Mouse (Mus musculus) monocyte, adult 5-6 weeks (primary cell): ENCODE measurements around the gene Csf3. TPM values are rescaled to one million over a fixed set of nuclear protein-coding genes. Genes with fewer than 3 reads are reported as not detected.
"Not testable (repeated sequence)": the region's sequence is repeated elsewhere in the genome, so short reads cannot be mapped to it uniquely, and the experiment has no call there.

Experiments used
- ATAC-seq: fragments of 153-309, 156-312 bp; replicated peaks from 2 replicates; pipeline ENCODE4 v1.8.0; 2017; ENCODE audit warnings: mild to moderate bottlenecking; ENCODE audit not compliant: low TSS enrichment, insufficient number of reproducible peaks, severe bottlenecking, poor library complexity, low FRiP score
- total RNA-seq: library from RNA; stranded (forward); fragments of 200-1000, 200-491, 200-594 nt; gene quantifications from 3 replicates; pipeline ENCODE4 v1.2.3, GENCODE M21; 2017

Csf3 gene
- total RNA-seq, 1 experiment from 2014 or later, result not detected

DNA sequence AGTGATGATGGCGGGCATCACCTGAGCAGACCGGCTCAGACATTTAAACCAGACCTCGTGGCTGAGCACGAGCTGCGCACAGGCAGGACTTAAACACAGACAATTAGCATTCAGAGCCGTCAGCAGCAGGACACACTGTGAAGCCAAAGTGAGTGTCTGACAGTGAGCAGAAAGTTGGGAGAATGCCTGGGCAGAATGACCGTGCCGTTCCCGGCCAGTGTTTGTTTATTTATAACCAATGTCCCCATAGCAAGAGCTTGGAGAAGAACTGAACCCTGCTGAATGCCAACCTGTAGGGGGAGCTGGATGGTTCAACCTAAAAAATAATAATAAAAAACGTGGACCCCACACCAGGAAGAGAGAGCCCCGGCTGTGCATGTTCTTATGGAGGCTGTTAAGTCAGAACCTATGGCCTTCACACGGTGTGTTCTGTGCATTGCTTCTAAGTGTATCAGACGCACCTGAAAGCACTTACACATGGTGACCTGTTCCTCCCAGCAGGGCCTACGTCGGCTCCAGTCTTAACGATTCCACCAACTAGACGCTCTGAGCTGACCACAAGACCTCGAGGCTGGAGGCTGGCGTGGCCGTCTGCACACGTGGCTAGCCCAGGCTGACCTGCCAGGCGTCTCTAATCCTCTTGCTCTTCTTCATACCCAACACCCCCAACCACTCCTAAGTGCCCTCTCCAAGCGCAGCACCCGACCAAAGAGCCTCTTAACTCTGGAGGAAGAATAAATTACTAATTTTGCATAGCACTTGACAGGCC lies 20.6 kb downstream of the Csf3 start:
- ATAC-seq, result no peak

DNA sequence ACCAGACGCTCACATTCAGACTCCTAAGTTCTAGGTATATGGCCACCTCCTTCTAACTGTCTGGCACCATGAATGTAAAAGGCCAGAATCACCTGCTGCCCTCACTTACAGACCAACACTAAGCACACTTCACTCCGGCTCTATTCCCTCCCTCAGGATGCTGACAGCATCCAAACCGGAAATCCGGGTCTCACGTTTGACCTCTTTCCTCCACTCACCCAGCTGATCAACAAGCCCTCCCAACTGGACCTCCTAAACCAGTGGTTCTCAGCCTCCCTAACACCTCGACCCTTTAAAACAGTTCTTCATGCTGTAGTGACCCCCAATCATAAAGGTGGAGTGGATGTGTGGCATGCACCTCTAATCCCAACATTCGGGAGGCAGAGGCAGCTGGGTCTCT lies 22.0 kb downstream of the Csf3 start:
- no peak for ATAC-seq

DNA sequence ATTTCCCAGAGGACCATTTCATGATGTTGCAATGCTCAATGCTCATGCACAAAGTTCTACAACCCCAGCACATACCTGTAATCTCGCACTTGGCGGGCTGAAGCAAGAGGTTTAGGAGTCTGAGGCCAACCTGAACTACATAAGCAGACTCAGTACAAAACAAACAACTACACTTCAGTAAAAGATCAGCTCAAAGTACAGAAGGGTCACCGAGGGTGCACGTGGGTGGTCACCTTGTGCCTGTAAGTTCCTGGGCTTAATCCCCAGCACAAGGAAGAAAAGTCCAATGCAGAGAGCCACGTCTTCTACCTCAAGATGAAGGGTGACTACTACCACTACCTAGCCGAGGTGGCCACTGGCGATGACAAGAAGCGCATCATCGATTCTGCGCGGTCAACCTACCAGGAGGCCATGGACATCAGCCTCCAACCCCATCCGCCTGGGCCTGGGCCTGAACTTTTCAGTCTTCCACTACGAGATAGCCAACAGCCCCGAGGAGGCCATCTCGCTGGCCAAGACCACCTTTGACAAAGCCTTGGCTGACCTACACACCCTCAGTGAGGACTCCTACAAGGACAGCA lies 25.0 kb downstream of the Csf3 start:
- ATAC-seq, result no peak

DNA sequence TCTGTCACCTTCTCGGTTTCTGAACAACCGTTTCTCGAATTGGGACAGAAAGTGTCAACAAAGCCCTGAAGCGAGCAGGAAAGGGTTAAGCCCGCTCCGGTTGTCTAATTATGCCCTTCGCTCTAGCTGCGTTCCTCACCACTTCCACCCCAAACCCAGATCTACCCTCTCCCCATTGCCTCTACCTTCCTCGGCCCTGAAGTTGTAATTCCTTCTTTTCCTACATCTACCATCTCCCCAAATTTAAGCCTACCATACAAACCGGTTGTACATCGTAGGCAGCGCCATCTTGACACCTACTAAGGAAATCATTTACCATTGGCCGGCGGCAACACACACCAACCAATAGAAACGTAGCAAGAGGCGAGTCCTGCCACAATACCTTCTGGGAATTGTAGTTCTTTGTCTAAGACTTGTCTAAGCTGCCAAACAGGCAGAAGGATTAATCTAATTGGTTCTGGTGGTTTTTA lies 28.1 kb downstream of the Csf3 start, which contains the start of gene Med24:
Gene Med24, minus strand, starts transcription at position 317 of the 470 bp plus-strand sequence.
- peak; percentile 100 for ATAC-seq

DNA sequence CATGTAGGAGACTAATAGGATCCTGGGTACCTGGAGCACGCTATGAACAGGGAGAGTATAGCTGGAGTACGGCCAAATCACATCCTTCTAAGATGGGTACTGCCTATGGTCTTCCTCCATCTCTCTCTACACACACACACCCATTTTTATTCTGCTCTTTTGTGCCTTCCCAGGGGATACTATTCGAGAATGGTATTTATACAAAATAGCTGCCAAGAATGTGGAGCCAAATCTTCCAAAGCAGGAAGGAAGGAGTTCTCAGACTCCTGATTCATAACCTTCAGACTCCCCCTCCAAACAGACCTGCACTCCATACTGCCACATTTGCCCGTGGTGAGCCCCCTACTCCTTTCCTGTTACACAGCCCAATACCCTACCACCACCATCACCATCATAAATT lies 29.7 kb downstream of the Csf3 start:
- no peak for ATAC-seq

DNA sequence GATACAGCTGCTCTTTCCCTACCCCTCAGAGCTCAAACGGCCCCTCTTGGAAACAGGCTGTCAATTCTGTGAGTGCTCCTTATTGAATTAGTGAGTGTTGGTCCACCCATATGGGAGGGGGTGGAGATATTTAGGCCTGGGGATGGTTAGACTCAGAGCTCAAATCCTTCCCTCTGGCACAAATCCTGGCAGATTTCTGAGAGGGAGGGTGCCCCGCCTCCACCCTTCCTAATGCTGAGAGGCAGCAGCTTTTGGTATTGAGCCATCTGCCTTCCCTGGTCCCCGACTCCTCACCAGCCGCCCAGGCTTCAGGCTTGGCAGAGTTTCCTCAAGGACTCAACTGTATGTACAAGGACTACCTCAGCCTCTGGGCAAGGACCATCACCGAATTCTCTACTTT lies 30.1 kb downstream of the Csf3 start:
- no peak for ATAC-seq

DNA sequence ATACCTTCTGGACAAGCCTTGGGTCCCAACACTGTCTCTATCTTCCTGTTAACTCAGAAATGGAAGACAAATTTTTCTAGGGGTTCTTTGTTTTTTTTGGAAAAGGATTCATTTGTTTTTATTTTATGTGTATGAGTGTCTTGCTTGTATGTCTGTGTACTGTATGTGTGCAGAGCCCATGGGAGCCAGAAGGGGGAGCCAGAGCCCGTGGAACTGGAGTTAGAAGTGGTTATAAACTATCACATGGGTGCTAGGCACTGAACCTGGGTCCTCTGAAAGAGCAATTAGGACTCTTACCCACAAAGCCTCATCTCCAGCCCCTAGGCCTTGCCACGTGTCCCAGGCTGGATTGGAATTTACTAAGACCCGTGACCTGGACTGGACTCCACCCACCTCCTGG lies 33.0 kb downstream of the Csf3 start:
- no peak for ATAC-seq

DNA sequence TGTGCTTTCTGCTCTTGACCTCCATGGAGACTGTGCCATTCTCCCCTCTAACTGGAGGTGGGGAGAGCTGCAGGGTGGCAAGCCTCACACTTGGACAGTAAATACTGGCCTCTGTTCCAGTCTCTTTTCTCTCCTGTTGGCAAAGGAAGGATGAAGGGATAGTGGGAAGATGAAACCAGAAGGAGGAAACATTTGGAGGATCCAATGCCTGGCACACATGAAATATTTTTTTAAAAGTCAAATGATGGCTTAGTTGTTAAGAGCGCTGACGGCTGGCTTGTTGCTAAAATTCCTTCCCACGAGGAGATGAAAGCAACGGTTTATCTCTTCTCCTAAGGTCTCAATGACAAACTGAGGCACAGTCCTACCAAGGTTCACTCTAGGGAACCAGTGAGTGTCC lies 34.0 kb downstream of the Csf3 start:
- no peak for ATAC-seq

DNA sequence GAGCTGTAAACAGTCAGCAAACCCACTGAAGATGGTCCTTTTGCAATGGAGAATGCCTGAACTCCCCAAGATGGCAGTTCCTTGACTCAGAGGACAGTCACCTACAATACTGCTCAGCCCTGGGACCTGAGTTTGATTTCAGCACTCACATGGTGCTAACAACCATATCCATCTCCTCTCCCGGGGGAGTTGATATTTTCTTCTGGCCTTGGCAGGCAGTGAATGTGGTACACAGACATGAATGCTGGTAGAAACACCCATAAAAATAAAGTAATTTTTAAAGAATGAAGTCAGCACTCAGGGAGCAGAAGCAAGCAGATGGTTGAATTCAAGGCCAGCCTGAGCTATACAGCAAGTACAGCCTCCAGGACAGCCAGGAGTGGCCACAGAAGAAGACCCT lies 35.1 kb downstream of the Csf3 start:
- ATAC-seq, result no peak

DNA sequence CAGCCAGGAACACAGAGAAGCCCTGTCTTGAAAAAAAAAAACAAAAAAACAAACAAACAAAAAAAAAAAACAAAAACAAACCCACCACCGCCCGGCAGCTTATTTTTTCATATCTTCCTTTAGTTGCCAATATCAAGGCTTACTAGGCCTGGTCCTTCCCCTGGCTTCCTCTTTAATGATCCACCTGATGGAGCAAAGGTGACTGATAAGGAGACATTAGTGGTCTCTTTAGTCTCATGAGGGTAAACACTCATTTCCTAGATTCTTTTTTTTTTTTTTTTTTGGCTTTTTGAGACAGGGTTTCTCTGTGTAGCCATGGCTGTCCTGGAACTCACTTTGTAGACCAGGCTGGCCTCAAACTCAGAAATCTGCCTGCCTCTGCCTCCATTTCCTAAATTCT lies 36.2 kb downstream of the Csf3 start:
- not testable (repeated sequence) for ATAC-seq

DNA sequence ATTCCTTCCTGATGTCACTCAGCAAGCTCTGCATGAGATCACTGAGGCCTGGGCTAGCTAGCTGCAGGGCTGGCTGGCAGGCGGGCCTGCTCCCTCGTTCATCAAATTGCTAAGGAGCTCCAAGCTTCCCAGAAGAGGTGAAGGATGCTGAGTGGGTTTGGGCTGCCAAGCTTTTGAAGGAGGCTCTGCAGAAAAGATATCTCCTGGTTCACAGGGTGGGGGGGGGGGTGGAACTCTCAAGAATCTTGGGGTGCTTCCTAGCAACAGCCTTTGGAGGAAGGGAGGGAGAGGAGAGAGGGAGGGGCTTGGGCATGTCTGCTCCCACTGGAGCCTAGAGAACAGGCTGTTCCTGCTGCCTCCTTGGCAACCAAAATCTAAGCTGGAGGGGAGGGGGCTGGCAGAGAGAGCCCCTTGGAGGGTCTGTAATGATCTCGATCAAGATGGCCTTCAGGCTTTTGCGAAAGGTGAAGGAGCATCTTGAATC lies 37.4 kb downstream of the Csf3 start:
- ATAC-seq, result no peak

DNA sequence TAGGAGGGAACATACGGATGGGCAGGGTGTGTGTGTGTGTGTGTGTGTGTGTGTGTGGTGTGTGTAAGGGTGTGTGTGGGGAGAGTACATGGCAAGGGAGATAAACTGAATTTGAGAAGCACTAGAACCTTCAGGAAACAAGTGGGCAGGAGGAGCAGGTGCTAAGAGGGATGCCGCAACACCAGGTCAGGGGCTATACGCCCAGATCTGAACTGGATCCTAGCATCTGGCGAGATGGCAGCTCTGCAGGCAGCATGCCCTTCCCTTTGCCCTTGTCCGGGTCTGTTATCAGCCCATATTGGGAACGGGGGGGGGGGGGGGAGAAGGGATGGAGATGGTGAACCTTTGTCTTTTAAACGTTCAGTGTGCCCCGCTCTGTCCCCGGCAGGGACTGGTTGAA lies 37.9 kb downstream of the Csf3 start:
- ATAC-seq, result no peak

DNA sequence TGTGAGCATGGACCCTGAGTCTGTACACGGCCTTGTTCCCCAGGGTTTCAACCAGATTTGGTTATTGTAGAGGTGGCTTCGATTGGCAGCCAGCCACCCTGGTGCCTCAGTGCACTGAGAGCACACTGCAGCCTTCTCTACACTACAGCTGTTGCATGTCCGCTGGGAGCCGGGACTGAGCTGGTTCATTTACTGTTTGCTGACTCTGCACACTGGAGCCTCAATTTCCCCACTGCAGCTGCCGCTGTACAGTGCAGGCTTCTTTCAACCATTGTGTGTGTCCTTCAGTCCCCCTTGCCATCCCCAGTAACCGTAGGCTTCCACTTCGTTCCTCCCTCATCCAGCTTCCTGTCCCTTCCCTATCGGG lies 38.9 kb downstream of the Csf3 start:
- no peak for ATAC-seq

DNA sequence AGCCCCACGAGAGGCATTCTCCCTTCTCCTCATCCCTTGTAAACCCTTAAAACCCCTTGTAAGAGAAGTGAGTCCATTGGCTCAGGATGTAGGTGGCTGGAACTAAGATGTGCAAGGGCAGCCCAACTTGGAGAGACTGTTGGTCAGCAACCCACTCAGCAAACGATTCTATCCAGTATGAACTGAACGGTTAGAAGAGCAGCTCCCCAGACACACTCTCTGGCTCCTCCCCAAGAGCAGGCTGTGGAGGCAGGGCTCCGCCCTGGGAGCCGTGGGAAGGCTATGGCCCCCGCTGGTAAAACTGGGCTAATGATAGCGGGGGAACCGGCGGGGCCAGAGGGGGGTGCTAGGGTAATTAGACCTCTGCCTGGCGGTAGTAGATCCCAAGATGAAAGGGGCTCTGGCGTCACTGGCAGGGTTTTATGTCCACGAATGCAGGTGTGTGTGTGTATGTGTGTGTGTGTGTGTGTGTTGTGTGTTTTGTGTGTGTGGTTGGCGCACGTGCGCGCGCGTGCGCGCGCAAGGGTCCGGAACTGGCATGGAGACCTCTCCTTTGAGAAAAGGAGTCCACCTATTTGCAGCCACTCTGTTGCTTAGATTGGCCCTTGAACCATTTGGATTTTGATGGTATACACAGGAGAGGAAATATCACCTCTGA lies 39.5 kb downstream of the Csf3 start, which contains the start of gene Thra:
Gene Thra, plus strand, starts transcription at position 246 of the 658 bp plus-strand sequence.
- no peak for ATAC-seq

DNA sequence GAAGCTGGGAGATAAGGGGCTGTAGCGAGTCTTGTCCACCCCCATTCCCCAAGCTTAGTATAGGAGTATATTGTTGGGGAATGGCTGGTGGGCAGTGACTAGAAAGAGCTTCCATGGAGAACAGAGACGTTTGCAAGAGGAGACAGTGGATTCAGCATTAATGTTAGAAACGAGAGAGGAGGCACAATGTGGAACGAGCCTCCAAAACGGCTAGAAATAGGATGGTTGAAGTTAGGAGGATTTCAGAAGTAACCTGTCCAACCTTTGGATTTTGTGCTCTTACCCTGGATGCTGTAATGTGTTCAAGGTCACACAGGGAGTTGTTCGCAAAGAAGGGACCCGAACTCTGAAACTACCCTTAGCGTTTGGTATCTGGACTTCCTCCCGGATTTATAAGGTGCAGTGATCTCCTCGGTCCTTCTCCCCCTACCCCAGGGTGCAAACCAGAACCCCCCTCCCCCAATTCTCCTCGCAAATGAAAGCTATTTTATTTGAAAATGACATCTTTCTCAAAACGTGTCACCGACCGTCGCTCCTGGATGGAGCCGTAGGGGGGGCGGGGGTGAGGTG lies 40.1 kb downstream of the Csf3 start:
- no peak for ATAC-seq

DNA sequence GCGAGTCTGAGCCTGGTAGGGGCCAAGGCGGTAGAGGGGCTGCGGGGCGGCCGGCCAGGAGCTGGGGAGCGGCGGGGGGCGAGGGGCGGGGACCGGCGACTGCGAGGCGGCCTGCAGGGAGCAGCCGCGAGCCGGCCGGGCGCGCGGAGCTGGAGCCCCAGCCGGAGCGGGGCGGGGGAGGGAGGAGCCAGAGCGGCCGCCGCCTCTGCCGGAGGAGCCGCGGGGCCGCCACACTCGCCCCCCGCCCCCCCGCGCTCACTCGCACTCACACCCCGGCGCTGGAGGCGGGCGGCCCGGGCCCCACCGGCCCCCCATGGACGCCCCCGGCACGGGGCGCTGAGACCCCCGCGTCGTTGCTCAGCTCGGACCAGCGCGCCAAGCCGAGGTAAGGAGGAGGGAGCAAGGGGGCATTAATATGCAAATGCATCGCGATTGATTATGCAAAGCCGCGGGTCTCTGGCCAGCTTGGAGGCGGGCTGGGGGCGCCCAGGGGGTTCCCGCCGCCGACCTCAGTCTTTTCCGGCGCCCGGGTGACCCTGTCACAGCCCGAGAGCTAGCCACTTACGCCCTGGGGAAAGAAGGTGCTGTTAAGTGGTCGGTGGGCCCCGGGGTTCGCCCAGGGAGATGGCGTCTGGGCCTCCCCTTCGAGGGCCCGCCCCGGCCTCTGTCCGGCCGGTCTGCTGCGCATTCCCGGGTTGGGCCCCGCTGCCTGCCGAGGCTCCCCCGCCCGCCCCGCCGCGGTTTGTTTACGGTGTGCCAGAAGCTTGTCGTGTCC lies 40.7 kb downstream of the Csf3 start:
- ATAC-seq, result peak; percentile 36

DNA sequence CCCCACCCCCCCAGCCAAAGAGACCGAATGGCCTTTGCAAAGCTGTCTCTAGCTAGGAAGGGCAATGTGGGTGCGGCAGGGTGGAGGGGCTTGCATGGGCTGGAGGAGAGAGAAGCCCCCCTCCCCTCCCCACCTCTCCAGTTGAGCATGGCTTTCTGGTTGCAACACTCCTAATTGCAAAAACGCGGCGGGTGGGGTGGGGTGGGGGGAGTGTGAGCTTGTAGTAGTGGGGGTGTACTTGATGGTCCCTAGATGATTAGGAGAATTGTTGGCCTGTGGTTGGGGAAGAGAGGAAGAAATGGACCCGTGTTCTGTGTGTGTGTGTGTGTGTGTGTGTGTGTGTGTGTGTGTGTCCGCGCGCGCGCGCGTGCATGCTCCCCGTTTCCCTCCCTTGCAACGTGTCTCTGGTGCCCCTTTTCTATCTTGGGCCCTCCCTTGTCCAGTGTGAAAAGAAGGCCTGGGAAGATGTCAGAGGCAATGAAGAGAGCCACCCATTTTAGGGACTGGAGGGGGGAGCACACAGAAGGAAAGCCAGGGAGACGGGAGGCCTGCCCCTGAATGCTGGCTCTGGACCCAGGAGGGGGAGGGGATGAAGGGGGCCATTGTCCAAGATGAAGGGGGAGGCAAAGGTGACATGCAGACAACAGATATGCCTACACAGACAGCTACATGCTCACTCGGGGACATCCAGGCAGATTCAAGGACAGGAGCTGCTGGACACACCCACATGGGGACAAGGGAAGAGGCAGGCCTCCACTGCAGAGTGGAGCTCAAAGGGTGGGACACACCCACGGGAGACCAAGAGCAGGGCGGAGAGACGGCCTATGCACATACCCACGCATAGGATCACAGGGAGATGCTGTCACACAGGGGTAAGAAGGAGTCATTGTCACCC lies 41.6 kb downstream of the Csf3 start:
- ATAC-seq, result no peak
